Mouse (Mus musculus) heart, adult 18-20 months (tissue): ENCODE results near the gene Gabrr1. TPM values are rescaled to one million over a fixed set of nuclear protein-coding genes. Genes with fewer than 3 reads are reported as not detected.
"Not testable (repeated sequence)": the region's sequence is repeated elsewhere in the genome, so short reads cannot be mapped to it uniquely, and the experiment has no call there.

Experiments
- DNase-seq, 2 experiments: peaks; one replicate each; pipeline ENCODE4 v3.0.0; 2021 to 2022; ENCODE audit warnings: mixed read lengths in 1 of 2
- long read RNA-seq, 2 experiments: library from polyadenylated mRNA; stranded (forward); transcript quantifications; one replicate each; pipeline ENCODE4 v2.0.0; 2021
- total RNA-seq, 2 experiments: library from RNA; stranded (reverse); gene quantifications; 2 replicates each; pipeline ENCODE4 v1.2.3; 2021

The Gabrr1 gene
- under 1 TPM; 0.59 to 0.62 TPM for total RNA-seq
- long read RNA-seq, experiment 1, partial matches to known transcripts, result 2 of 2 reads
- long read RNA-seq, experiment 1, other reads (novel, unspliced or antisense), result 0 of 2 reads
- long read RNA-seq, experiment 2, partial matches to known transcripts, result 1 of 1 reads
- long read RNA-seq, experiment 2, other reads (novel, unspliced or antisense), result 0 of 1 reads

DNA sequence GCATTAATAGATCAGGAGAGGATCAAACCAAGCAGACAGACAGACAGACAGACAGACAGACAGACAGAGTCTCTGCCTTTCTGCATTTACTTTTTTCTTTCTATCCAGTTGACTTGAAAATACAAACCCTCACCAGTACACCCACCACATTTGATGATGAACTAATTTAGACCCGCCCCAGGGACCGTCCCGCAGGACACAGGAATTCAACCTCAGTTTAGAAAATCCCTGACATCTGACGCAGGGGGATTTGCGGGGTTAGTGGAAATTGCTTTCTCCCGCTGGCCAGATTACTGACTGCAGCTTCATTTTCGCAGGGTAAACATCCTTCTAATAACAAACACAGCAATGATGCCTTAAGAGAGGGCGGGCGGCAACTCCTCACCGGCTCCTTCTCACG is at the start of gene Gabrr1:
Gene Gabrr1, plus strand, starts transcription at position 301 of the 400 bp plus-strand sequence.
- DNase-seq, result no peak

DNA sequence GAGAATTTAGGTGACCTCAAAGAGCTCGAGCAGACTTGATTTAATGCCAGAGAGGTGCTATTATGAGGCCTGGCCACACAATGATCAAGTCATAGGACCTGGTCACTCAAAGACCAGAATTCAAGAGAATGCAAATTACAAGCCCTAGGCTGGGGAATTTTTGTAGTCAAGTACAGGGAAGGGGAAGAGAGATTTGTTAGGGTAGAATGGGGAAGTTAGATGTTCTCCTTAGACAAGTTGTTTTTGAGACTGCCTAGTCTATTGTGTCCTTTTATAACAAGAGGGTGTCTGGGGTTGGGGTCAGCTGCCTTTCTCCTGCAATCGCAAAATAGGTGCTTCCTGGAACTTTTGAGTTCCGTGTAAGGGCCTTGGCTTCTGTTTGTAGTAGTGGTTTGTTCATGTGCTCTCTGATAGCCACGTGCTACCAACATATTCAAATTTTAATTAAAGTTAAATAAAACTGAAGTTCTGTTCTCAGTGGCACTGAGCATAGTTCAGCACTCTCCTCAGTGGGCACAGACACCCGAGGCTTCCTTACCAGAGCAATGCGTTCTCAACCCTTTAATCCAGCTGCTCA is 33.1 kb upstream of the Gabrr1 start:
- DNase-seq, result peak in 1 of 2 experiments; percentile 8

DNA sequence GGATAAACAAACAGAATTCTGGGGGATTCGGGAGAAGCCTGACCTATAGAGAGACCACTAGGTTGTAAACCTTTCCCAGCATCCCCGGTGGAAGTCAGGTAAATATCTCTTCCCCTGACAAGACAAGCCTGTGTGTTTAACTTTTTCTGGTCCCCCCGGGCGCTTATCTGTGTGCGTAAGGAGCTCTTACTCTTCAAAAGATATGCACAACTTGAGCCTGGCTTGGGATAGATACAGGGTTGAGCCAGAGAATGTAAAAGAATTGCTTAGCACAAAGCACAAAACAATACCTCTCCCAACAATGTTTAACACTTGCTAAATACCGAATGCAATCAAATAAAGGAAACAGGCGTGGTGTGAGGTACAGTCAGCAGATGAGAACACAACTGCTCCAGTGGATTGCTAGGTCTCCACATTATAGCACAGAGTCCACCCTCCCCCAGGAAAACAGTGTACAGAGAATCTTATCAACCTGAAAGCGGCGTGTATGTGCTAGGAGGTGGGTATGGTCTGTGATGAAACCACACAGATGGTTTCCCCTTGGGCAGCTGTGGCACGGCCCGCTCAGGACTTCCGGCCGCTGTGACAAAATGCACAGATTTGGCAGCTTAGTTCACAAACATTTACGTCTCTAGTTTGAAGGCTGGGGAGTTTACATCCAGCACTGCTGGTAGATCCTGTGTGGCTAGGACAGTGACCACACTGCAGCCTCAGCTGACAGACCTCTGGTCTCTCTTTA is 22.4 kb upstream of the Gabrr1 start:
- no peak for DNase-seq

DNA sequence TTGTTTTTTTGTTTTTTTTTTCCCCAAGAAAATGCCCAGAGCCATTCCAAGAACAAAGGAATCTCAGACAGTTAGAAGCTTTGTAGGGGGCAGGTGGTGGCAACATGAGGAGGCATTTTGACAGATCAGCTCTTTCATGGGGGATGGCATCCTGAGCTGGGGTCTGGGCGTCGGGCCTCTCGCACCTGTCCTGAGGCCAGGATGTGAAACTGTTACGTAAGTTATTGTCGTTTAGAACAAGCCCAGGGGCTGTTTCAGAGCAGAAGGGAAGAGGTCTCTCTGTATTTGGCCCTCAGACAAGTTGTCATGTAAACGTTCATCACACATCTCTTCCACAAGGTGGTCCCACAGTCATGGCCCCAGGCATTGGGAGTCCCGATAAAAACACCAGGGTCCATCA is 21.5 kb upstream of the Gabrr1 start:
- no peak for DNase-seq

DNA sequence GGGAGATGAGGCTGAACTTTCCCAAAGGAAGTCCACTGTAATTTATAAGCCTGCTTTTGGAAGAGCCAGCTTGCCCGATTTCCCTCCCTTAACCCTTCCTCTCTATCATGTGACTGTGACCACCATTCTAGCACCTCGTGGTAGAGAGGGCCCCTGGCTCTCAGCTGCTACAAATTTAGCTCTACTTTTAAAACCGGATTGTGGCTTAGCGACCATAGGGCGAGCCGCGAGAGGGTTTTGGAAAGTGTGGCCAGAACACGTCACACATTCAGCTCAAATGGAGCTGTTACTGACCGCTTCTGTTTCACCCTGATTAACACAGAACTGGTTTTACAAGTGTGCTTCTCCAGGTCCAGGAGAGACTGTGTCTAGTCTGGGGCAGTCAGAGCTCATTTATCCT is 21.0 kb upstream of the Gabrr1 start:
- DNase-seq, result no peak

DNA sequence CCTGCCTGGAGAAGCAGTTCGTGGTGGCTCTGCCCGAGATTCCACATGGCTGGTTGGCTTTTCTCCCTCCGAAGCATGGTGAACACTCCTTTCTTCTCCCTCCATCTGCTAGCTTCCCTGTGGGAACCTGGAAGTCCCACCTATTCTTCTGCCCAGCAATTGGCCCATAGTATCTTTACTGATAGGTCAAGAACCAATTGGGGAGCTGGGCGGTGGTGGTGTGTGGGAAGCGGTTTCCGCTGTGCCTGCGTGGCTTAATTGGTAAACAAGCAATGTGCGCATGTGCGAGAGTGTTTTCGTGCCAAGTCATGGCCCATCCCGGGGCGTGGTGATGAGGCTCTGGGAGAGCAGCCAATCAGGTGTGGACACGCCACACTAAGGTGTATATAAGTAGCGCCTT is 19.5 kb upstream of the Gabrr1 start:
- not testable (repeated sequence) for DNase-seq

DNA sequence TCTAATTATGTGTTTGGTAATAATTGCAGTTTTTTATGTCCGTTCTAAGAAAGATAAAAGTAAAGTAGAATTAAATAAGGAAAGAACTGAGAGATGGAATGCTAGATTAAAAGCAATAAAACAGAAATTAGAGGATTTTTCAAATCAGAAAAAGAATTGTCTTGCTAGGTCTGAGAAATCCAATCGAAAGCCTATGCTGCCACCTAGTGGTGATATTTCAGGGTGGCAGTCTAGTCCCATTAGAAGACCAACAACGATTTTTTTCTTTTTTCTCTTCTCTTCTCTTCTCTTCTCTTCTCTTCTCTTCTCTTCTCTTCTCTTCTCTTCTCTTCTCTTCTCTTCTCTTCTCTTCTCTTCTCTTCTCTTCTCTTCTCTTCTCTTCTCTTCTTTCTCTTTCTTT is 13.2 kb upstream of the Gabrr1 start:
- peak; percentile 65 to 89 for DNase-seq

DNA sequence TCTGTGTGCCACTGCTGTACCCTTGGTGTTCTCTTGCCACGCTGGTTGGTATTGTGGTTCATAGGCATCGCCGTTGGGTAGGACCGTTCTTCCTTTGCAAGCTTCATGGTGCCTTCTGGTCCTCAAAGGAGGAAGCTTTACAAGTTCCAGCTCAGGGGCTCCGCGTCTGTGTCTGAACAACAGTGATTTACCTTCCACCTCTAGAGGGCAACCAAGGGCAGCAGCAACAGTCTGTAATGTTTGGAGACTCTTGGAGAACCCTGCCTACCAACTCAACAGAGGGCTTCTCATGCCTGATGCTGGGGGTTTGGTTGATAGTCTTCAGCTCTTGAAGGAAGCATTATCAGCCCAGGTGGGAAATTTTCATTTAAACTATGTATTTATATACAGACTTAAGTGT is 7.8 kb upstream of the Gabrr1 start:
- DNase-seq, result peak; percentile 37 to 67

DNA sequence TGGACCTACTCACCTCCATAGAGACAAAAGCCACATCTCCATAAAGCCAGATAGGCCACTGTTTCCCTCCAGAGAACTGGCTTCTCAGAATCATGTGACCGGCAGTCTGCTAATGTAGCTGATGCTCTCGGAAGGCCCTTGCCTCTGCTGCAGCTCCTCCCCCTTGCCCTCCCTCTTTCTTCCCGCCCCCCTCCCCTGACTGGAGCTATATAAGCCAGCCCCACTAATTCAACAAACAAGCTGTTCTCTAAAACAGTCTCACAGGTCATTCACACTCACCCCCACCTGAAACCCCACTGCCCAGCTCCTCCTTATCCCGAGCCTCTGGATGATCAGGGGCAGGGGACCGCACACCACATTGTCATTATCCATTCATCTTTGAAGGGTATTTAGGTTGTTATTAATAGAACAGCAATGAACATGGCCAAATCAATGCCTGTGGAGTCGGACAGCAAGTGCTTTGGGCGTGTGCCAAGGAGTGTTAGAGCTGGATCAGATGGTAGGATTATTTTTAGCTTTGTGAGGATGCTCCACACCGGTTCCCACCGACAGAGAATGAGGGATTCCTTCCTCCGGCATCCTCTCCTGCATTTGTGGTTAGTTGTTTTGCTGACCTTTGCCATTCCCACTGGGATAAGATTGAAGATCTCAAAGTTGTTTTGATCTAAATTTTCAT is 6.8 kb upstream of the Gabrr1 start:
- DNase-seq, result peak; percentile 22 to 31

DNA sequence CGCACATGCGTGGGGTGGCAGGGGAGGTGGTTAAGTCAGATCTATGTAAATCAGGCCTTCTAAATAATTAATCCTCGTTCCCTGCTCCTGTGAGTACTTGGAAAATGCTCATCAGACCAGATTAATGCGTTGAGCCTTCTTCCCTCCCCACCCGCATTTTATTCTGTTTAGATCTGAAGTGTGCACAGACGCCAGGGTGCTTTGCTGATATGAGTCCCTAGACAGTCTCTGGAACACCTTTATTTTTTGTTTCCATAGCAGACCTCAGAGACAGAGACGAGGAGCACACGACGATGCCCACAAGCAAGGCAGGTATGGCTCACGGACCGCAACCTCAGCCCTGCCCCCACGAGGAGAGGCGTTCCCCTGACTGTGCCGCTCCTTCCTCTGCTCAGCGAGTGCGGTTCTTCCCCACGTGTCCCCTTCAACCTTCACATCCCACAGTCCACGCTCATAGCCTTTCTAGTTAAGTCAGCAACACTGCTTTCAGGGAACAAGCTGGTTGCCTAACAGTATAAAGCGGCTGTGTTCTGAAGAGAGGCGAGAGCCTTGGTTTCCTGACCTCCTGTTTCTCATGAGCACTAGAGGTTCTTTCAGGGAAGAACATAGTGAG is 14.5 kb downstream of the Gabrr1 start:
- no peak for DNase-seq

DNA sequence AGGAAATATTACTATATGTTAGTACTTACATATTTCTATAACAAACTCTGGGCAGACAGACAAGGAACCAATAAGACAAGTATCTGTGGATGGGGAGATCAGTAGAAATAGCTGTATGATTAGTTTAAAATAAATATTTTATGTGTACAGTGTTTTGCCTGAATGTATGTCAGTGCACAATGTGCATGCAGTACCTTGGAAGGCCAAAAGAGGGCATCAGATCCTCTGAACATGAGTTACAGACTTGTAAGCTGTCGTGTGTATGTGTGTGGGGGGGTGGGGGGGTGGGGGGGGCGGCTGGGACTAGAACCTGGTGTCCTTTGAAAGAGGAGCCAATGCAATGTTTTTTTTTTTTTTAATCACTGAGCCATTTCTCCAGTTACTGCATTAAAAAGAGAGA is 15.5 kb downstream of the Gabrr1 start:
- DNase-seq, result peak; percentile 20 to 73

DNA sequence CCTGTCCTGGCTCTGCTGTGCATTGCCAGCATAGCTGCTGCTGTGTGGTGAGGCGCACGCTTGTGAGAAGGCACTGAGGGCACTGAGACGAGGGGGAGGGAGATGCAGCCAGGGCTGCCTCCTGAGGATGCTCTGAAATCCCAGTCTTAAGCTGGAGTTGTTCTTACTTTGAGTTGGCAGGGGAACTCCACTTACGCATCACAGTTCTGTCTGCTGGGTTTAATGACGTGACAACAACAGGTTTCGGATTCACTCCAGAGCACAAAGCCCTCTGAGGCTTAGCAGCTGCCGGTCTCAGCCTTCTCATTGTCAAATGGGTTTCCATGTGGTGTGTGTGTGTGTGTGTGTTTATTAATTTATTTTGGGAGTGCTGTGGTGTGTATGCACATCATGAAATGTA is 16.8 kb downstream of the Gabrr1 start:
- no peak for DNase-seq

DNA sequence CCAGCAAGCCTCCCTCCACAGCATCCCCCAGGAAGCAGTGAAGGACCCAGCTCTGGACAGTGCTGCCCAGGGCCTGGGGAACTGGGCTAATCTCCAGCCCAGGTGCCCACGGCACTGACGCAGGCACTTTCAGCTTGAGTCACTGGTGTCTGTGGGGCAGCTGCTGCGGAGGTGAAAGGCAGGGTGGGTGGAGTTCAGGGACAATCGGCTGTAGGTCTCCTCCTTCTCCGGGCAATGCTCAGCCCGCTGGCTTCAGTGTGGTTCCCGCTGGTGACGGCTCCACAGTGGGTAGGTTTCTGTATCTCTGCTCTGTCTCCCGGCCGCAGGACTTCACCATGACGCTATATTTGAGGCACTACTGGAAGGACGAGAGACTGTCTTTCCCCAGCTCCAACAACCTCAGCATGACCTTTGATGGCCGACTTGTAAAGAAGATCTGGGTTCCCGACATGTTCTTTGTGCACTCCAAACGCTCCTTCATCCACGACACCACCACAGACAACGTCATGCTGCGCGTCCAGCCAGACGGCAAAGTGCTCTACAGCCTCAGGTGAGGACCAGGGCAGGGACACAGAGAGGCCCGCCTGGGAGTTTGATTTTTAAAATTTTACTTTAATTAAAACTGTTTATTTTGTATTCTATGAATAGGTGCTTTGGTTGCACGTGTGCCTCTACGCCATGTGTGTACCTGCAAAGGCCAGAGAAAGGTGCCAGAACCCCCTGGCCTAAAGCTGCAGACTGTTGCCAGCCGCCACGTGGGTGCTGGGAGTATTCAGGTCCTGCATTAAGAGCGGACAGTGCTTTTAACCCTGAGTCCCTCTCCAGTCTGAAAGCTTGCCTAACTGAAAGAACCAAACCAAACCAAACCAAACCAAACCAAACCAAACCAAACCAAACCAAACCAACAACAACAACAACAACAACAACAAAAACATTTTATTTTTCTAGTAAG is 20.0 kb downstream of the Gabrr1 start:
- DNase-seq, result no peak

DNA sequence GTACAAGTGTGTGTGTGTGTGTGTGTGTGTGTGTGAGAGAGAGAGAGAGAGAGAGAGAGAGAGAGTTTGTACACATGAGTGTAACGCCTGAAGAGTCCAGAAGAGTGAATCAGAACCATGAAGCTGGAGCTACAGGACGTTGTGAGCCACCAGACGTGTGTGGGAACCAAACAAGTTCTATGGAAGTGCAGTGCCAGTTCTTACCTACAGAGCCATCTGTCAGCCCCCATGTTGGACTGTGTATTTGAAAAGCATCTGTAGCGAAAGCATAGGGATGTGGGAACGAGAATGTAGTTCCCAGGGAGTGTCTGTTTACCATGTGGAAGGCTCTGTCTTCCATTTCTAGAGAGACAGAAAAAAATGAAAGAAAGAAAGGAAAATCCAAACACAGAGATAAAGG is 51.2 kb downstream of the Gabrr1 start:
- no peak for DNase-seq

DNA sequence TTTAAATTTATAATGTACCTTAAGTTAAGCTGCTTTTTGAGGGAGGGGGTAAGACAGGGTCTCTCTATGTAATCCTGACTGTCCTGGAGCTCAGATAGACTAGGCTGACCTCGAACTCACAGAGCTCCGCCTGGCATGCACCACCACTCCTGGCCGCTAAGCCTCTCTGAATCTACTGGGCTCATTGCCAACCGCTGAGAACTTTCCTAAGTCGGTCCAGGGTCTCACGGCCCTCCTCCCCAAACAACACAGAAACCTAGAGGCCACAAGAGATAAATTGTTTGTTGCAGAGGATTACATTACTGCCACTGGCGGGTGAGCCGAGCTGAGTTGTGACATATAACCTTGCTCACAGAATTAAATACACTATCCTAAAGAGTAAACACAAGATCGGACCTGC is 55.8 kb downstream of the Gabrr1 start:
- DNase-seq, result peak; percentile 36 to 48

DNA sequence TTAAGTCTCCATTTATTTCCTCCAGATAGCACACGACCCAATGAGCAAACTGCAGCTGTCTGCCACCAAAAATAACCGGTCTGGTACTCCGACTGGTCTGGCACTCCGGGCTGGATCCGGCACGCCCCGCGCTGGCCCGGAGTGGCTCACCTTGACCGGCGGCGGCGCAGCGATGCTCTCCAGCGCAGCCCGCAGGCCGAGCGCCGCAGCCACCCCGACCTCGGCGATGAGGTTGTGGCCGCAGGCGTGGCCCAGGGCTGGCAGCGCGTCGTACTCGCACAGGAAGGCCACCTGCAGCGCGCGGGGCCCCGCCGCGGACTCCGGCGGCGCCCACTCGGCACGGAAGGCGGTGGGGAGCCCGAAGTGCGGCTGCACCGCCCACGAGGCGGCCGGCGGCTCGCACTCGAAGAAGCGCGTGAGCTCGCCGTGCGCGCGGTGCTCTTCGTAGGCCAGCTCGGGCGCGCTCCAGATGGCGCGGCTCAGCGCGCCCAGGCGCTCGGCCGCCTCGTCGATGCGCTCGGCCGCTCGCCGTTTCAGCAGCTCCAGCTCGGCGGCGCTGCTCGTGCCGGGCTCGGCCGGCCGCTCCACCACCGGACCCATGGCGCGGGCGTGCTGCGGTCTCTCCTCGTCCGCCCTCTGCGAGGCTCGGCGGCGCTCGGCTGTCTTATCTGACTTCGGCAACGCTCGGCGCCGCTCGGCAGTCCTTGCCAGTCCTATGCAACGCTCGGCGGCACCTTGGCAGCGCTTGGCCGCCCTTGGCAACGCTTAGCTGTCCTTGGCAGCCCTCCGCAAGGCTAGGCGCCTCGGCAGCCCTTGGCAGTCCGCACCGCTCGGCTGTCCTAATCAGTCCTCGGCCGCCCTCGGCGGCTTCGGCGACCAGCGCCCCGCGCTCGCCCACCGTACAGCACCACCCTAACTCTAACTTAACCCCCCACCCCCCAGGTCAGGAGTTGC is 56.7 kb downstream of the Gabrr1 start:
- peak; percentile 90 to 92 for DNase-seq

DNA sequence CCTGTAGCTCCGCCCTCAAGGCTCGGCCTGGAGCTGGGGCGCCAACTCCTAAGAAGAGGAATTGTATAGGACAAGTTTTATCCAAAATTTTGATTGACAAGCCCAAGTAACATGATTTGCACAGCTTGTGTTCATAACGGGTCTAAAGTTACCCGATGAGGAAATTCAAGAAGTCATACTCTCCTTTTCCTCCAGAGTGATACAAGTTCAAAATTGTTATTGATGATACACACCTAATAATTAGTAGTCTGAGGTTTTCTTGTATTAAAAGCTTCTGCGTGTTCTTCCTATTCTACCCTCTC is 57.4 kb downstream of the Gabrr1 start, which contains the start of gene Pm20d2:
Gene Pm20d2, minus strand, starts transcription at position 3 of the 302 bp plus-strand sequence.
- DNase-seq, result no peak

DNA sequence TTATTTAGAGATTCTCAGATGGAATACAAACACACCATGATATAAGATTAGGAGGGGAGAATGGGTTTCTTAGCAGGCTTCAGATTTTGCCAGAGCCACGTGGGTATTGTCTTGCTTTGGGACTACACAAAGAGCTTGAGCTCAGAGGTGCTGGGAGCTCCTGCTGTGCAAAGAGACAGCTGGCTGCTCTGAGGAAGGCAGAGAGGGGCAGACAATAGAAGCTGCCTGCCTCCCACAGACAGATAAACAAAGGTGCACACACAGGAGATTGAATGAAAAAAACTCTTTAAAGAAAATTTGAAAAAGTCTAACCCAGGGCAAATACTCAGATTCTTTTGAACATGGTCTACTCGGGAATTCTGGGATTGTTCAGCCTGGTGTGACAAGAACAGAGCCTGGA is 65.8 kb downstream of the Gabrr1 start:
- DNase-seq, result no peak

DNA sequence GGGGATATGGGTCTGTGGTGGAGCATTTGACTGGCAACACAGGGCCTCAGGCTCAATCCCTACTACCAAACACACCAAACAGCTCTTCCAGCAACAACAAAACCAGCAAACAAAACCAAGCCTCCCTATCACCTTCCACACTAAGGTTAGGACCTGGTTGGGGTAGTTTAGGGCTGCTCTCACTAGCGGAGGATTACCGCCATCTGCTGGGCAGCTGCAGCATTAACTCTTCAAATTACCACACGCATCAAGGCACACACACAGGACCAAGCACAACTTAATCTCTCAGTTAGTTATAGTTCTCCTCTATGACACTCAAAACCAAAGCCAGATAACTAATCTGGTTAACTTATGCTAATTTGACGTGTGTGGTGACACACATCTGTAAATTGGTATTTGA is 72.4 kb downstream of the Gabrr1 start:
- DNase-seq, result peak; percentile 25 to 72

DNA sequence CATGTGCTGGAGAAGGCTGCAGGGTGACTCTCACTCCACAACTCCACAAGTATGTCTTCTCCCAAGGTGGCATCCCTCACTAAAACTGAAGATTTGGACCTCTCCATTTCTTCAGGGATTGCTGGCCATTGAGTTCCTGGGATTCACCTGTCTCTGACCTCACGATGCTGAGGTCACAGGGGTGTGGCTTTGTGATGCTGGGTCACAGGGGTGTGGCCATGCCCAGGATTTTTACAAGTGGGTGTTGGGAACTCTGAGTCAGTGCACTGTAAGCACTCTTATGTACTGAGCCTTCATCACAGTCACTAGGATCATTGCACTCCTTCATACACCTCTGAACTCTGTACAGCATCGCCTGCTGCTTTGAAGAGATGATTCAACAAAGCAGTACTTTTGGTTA is 75.2 kb downstream of the Gabrr1 start:
- DNase-seq, result no peak
